Mouse (Mus musculus): ENCODE results near the gene Timp2. TPM values are rescaled to one million over a fixed set of nuclear protein-coding genes. Genes with fewer than 3 reads are reported as not detected.

The Timp2 gene
- polyA plus RNA-seq, 1 experiment from 2014 or later, result 72.7 TPM

GRCm38 (mm10) chr11:118369251-118369650 is 13.7 kb upstream of the Timp2 start:
- Histone ChIP-seq H3K36me3 (ENCODE audit: control insufficient read depth, insufficient read depth, low read length) (no peaks in the 10 kb centered on the region), H3K4me2 (replicated peaks; ENCODE audit: low read depth) (no peak overlapping the region), H3K4me1 (replicated peaks; ENCODE audit: control insufficient read depth, insufficient read depth) (no peaks in the 10 kb centered on the region), H3K4me3 (ENCODE audit: low read depth, low read length) (no peak overlapping the region), H3K9me3 (ENCODE audit: control insufficient read depth, low read length) (no peaks in the 10 kb centered on the region), H3K27me3 (ENCODE audit: control insufficient read depth, insufficient read depth, low read length) (no peaks in the 10 kb centered on the region), H3K9ac (ENCODE audit: low read length) (no peak overlapping the region), H3K27ac (replicated peaks) (no peak overlapping the region)
- ATAC-seq (ENCODE audit: low FRiP score, low TSS enrichment) (no peak), DNase-seq (ENCODE audit: low spot score) (no peak)
- TF ChIP-seq EP300 (optimal IDR thresholded peaks at IDR 0.05) (no peak), CTCF (IDR thresholded peaks at IDR 0.05; ENCODE audit: low read depth) (no peak)
- 67% methylated on average over 5 of the region's 5 CpGs for whole genome bisulfite sequencing

DNA sequence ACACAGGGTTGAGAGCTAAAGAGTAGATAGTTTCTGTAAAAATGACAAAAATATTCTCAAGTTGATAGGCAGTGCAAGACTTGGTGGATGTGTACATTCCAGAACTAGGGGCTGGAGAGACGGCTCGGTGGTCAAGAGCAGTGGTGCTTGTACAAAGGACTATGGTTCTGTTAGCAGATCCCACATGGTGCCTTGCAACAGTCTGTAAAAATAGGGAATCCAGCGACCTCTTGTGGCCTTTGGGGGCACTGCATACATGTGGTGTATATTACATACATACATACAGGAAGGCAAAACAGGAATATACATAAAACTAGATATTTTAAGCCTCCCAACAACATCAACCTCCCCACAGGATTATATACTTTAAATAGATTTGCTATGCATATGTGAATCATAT is 12.8 kb upstream of the Timp2 start:
- H3K9me3 ChIP-seq (ENCODE audit: control insufficient read depth, low read length), result no peaks in the 10 kb centered on the region
- WGBS, result 63% methylated on average over 3 of the region's 3 CpGs
- TF ChIP-seq CTCF (IDR thresholded peaks at IDR 0.05; ENCODE audit: low read depth) (peak; percentile 66), EP300 (optimal IDR thresholded peaks at IDR 0.05) (no peak)
- H3K36me3 ChIP-seq (ENCODE audit: control insufficient read depth, insufficient read depth, low read length), result no peaks in the 10 kb centered on the region
- ATAC-seq (ENCODE audit: low FRiP score, low TSS enrichment), result no peak
- no peak overlapping the region for H3K27ac ChIP-seq (replicated peaks)
- peaks cover 6% of the 10 kb centered on the region for H3K4me1 ChIP-seq (replicated peaks; ENCODE audit: control insufficient read depth, insufficient read depth)
- DNase-seq (ENCODE audit: low spot score), result peak; percentile 41
- H3K9ac ChIP-seq (ENCODE audit: low read length), result no peak overlapping the region
- no peaks in the 10 kb centered on the region for H3K27me3 ChIP-seq (ENCODE audit: control insufficient read depth, insufficient read depth, low read length)
- no peak overlapping the region for H3K4me3 ChIP-seq (ENCODE audit: low read depth, low read length)
- no peak overlapping the region for H3K4me2 ChIP-seq (replicated peaks; ENCODE audit: low read depth)

DNA sequence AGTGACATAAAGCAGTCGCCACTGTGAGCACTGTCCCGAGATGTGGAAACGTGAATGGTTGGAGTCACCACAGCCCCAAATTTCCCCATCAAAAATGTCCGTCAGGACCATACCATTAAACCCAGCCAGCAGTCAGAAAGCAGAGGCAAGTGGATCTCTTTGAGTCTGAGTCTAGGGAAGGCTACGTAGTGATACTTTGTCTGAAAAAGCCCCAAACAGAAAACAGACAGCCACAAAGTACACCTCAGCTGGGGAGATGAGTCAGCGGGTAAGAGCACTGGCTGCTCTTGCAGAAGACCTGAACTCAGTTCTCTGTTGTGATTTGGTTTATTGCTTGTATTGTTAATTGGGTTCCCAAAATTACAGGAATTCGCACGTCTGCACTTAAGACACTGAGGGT is 11.0 kb upstream of the Timp2 start:
- Histone ChIP-seq H3K9me3 (ENCODE audit: control insufficient read depth, low read length) (no peaks in the 10 kb centered on the region), H3K4me1 (replicated peaks; ENCODE audit: control insufficient read depth, insufficient read depth) (peaks cover 15% of the 10 kb centered on the region), H3K4me2 (replicated peaks; ENCODE audit: low read depth) (no peak overlapping the region), H3K27ac (replicated peaks) (no peak overlapping the region), H3K27me3 (ENCODE audit: control insufficient read depth, insufficient read depth, low read length) (no peaks in the 10 kb centered on the region), H3K4me3 (ENCODE audit: low read depth, low read length) (no peak overlapping the region), H3K36me3 (ENCODE audit: control insufficient read depth, insufficient read depth, low read length) (no peaks in the 10 kb centered on the region), H3K9ac (ENCODE audit: low read length) (no peak overlapping the region)
- TF ChIP-seq CTCF (IDR thresholded peaks at IDR 0.05; ENCODE audit: low read depth) (no peak), EP300 (optimal IDR thresholded peaks at IDR 0.05) (no peak)
- 70% methylated on average over 8 of the region's 8 CpGs for WGBS
- ATAC-seq (ENCODE audit: low FRiP score, low TSS enrichment) (no peak), DNase-seq (ENCODE audit: low spot score) (no peak)

DNA sequence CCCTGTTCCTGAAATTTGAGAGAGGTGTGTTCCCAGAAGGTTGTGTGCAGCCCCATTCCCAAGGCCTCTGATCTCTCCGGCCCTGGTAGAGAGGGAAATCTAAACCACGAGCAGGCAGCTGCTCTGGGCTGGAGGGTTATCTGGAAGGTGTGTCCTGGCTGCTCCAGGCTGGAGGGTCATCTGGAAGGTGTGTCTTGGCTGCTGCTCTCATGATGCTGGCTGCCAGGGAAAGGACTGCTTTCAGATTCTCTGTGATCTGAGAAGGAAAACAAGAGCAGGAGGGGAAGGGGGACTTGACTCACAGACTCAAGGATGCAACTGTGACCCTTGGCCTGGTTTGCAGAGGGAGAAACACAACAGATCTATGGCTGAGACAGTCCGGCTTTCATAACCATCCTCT is 10.6 kb upstream of the Timp2 start:
- no peaks in the 10 kb centered on the region for H3K27me3 ChIP-seq (ENCODE audit: control insufficient read depth, insufficient read depth, low read length)
- no peak for ATAC-seq (ENCODE audit: low FRiP score, low TSS enrichment)
- 38% methylated on average over 3 of the region's 3 CpGs for WGBS

DNA sequence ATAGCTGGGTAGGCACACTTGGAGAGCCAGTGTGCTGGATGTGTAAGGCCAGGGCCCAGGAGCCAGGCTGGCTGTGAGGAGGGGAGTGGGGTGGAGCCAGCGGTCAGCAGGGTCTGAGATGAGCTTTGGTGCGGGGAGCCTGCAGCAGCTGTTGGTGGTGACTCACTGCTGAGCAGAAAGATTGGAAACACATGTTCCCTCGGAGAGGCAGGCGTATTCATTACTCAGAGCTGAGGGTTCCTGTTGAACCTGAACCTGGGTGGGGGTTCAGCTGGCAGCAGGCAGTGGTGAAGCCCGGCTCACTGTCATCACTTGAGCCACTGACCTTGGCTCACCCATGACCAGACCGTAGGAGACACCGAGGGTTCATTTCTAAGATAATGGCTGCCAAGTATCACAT is 9.6 kb upstream of the Timp2 start:
- Histone ChIP-seq H3K4me3 (ENCODE audit: low read depth, low read length) (no peak overlapping the region), H3K9me3 (ENCODE audit: control insufficient read depth, low read length) (no peaks in the 10 kb centered on the region), H3K9ac (ENCODE audit: low read length) (no peak overlapping the region), H3K4me1 (replicated peaks; ENCODE audit: control insufficient read depth, insufficient read depth) (peaks cover 23% of the 10 kb centered on the region), H3K4me2 (replicated peaks; ENCODE audit: low read depth) (no peak overlapping the region), H3K36me3 (ENCODE audit: control insufficient read depth, insufficient read depth, low read length) (no peaks in the 10 kb centered on the region), H3K27me3 (ENCODE audit: control insufficient read depth, insufficient read depth, low read length) (no peaks in the 10 kb centered on the region), H3K27ac (replicated peaks) (peak overlapping the region; percentile 63)
- peak; percentile 70 for ATAC-seq (ENCODE audit: low FRiP score, low TSS enrichment)
- WGBS, result 40% methylated on average over 7 of the region's 7 CpGs
- TF ChIP-seq CTCF (IDR thresholded peaks at IDR 0.05; ENCODE audit: low read depth) (no peak), EP300 (optimal IDR thresholded peaks at IDR 0.05) (no peak)
- DNase-seq (ENCODE audit: low spot score), result peak; percentile 44

More for the DNA sequence above, 10.6 kb upstream of the Timp2 start:
- Histone ChIP-seq H3K9me3 (ENCODE audit: control insufficient read depth, low read length) (no peaks in the 10 kb centered on the region), H3K4me1 (replicated peaks; ENCODE audit: control insufficient read depth, insufficient read depth) (peaks cover 15% of the 10 kb centered on the region), H3K9ac (ENCODE audit: low read length) (no peak overlapping the region), H3K4me3 (ENCODE audit: low read depth, low read length) (no peak overlapping the region), H3K27ac (replicated peaks) (peak overlapping the region; percentile 40; the same call in 1 of the 2 replicates), H3K36me3 (ENCODE audit: control insufficient read depth, insufficient read depth, low read length) (no peaks in the 10 kb centered on the region), H3K4me2 (replicated peaks; ENCODE audit: low read depth) (no peak overlapping the region)
- no peak for DNase-seq (ENCODE audit: low spot score)
- TF ChIP-seq EP300 (optimal IDR thresholded peaks at IDR 0.05) (no peak), CTCF (IDR thresholded peaks at IDR 0.05; ENCODE audit: low read depth) (no peak)

DNA sequence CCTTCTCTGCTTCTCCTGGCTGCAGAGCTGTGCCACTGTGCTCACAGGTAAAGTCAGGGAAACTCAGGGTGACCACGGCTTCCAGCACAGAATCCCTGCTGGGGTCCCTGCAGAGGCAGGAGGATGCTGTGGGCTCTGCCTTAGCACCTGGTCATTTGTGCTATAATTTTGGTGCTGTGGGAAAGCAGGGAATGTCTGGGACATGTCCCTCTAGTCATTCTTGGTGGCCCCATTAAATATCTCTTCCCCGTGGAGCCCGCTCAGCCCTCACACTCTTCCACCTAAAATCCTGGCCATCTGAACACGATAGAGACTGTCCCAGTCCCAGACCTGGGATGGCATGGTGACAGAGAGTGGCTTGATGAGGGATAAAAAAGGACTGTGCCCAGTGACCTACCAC is 8.5 kb upstream of the Timp2 start:
- H3K4me2 ChIP-seq (replicated peaks; ENCODE audit: low read depth), result no peak overlapping the region
- no peaks in the 10 kb centered on the region for H3K36me3 ChIP-seq (ENCODE audit: control insufficient read depth, insufficient read depth, low read length)
- H3K9me3 ChIP-seq (ENCODE audit: control insufficient read depth, low read length), result no peaks in the 10 kb centered on the region
- 87% methylated on average over 4 of the region's 4 CpGs for WGBS
- DNase-seq (ENCODE audit: low spot score), result no peak
- H3K27me3 ChIP-seq (ENCODE audit: control insufficient read depth, insufficient read depth, low read length), result no peaks in the 10 kb centered on the region
- peak overlapping the region; percentile 88; the same call in 1 of the 2 replicates for H3K27ac ChIP-seq (replicated peaks)
- H3K9ac ChIP-seq (ENCODE audit: low read length), result peak overlapping the region; percentile 48
- H3K4me1 ChIP-seq (replicated peaks; ENCODE audit: control insufficient read depth, insufficient read depth), result peaks cover 23% of the 10 kb centered on the region
- no peak for TF ChIP-seq CTCF (IDR thresholded peaks at IDR 0.05; ENCODE audit: low read depth)
- TF ChIP-seq EP300 (optimal IDR thresholded peaks at IDR 0.05), result no peak
- H3K4me3 ChIP-seq (ENCODE audit: low read depth, low read length), result no peak overlapping the region
- ATAC-seq (ENCODE audit: low FRiP score, low TSS enrichment), result no peak
